Mouse (Mus musculus) kidney, postnatal 0 days (tissue): ENCODE measurements around the gene Zswim1. TPM values are rescaled to one million over a fixed set of nuclear protein-coding genes. Genes with fewer than 3 reads are reported as not detected.

Source experiments
- ATAC-seq: fragments of 200-750 bp; cut with Nextera tagmentation; replicated peaks from 2 replicates; pipeline ENCODE4 v1.8.0; 2017; ENCODE audit warnings: low read depth, moderate number of reproducible peaks, moderate TSS enrichment, moderate library complexity; ENCODE audit not compliant: low FRiP score
- DNase-seq: peaks from one replicate; pipeline ENCODE4 v3.0.0-alpha.2; 2016; ENCODE audit warnings: low spot score
- H3K27ac ChIP-seq: fragments of 300-500 bp; sonication (generic); 2 replicates; pipeline ENCODE4 v1.5.1; 2014; ENCODE audit warnings: mild to moderate bottlenecking
- H3K27me3 ChIP-seq: fragments of 300-500 bp; sonication (generic); 2 replicates; pipeline ENCODE4 v1.6.1; 2014; ENCODE audit warnings: low read length, mixed read lengths; ENCODE audit not compliant: insufficient read depth
- H3K36me3 ChIP-seq: fragments of 300-500 bp; sonication (generic); 2 replicates; pipeline ENCODE4 v1.6.1; 2014; ENCODE audit warnings: low read length, mixed read lengths; ENCODE audit not compliant: insufficient read depth
- H3K4me1 ChIP-seq: fragments of 300-500 bp; sonication (generic); replicated peaks from 2 replicates; pipeline ENCODE4 v1.6.1; 2014; ENCODE audit warnings: antibody characterized with exemption, low read length, mixed read lengths; ENCODE audit not compliant: insufficient read depth
- H3K4me2 ChIP-seq: fragments of 300-500 bp; sonication (generic); 2 replicates; pipeline ENCODE4 v1.6.1; 2014; ENCODE audit warnings: mild to moderate bottlenecking, low read length, moderate library complexity, mixed read lengths
- H3K4me3 ChIP-seq: fragments of 300-500 bp; sonication (generic); replicated peaks from 2 replicates; pipeline ENCODE4 v1.5.1; 2014; ENCODE audit warnings: low read depth, low read length
- H3K9ac ChIP-seq: fragments of 300-500 bp; sonication (generic); 2 replicates; pipeline ENCODE4 v1.6.1; 2014; ENCODE audit warnings: low read depth, low read length
- H3K9me3 ChIP-seq: fragments of 300-500 bp; sonication (generic); replicated peaks from 2 replicates; pipeline ENCODE4 v1.6.1; 2016; ENCODE audit warnings: low read length, inconsistent platforms, mixed read lengths
- CTCF ChIP-seq: IDR thresholded peaks from 2 replicates; pipeline ENCODE4 v1.5.1; 2016; ENCODE audit warnings: antibody characterized with exemption, low read depth, mild to moderate bottlenecking, moderate library complexity
- WGBS: fragments of 180-500 bp; shearing (Covaris S2); extraction: QIAGEN DNeasy Blood & Tissue Kit; methylation state at CpG from one replicate; pipeline ENCODE4 v1.1.7; 2014; 5-methylcytosine and 5-hydroxymethylcytosine counted together
- polyA plus RNA-seq: library from polyadenylated mRNA; unstranded; fragments of >200 nt; fragmentation: Nextera tagmentation; extraction: Ambion mirVana; gene quantifications from 2 replicates; pipeline ENCODE4 v1.2.1, GENCODE M21; 2015

Gene Zswim1
- polyA plus RNA-seq, 1 experiment from 2014 or later: 15.5 TPM

GRCm38 (mm10) chr2:164829090-164829489, 6.6 kb downstream of the Zswim1 start:
- Histone ChIP-seq H3K36me3 (peaks cover 33% of the 10 kb centered on the region), H3K4me1 (0 out of 2 replicates have a peak, but pooled peaks cover 4% of the 10 kb centered on the region), H3K9ac (no peak overlapping the region), H3K27ac (no peak overlapping the region), H3K9me3 (no peaks in the 10 kb centered on the region), H3K4me3 (no peak overlapping the region), H3K4me2 (no peak overlapping the region), H3K27me3 (no peaks in the 10 kb centered on the region)
- WGBS: 97% methylated on average over 1 of the region's 1 CpGs
- TF ChIP-seq CTCF: no peak
- ATAC-seq (no peak), DNase-seq (no peak)

GRCm38 (mm10) chr2:164831029-164831428, 8.5 kb downstream of the Zswim1 start:
- no peaks in the 10 kb centered on the region for H3K27me3 ChIP-seq
- no peak overlapping the region for H3K4me3 ChIP-seq
- DNase-seq (no peak), ATAC-seq (peak; percentile 63)
- WGBS: 63% methylated on average over 10 of the region's 10 CpGs
- peaks cover 13% of the 10 kb centered on the region; the same call in 1 of the 2 replicates for H3K4me1 ChIP-seq
- H3K36me3 ChIP-seq: peaks cover 18% of the 10 kb centered on the region
- 0 out of 2 replicates have a peak overlapping the region, but pooled peaks have one; percentile 31 for H3K27ac ChIP-seq
- H3K4me2 ChIP-seq: no peak overlapping the region
- H3K9ac ChIP-seq: no peak overlapping the region
- TF ChIP-seq CTCF: no peak
- H3K9me3 ChIP-seq: no peaks in the 10 kb centered on the region

GRCm38 (mm10) chr2:164832032-164832747, 9.7 kb downstream of the Zswim1 start:
- Histone ChIP-seq H3K4me2 (peak overlapping the region; percentile 99), H3K36me3 (peaks cover 16% of the 10 kb centered on the region), H3K27me3 (no peaks in the 10 kb centered on the region), H3K4me3 (peak overlapping the region; percentile 66), H3K4me1 (peaks cover 13% of the 10 kb centered on the region; the same call in 1 of the 2 replicates), H3K9ac (peak overlapping the region; percentile 74), H3K9me3 (no peaks in the 10 kb centered on the region), H3K27ac (peak overlapping the region; percentile 90)
- no peak; the same call in 1 of the 2 replicates for ATAC-seq
- no peak for DNase-seq
- TF ChIP-seq CTCF: no peak
- WGBS: 60% methylated on average over 16 of the region's 16 CpGs

GRCm38 (mm10) chr2:164832748-164833301, 10.3 kb downstream of the Zswim1 start, which contains the start of gene Ctsa:
Gene Ctsa (plus strand): TSS chr2:164832873.
- Histone ChIP-seq H3K4me1 (peaks cover 13% of the 10 kb centered on the region; the same call in 1 of the 2 replicates), H3K9me3 (no peaks in the 10 kb centered on the region), H3K4me2 (peak within 1 kb of the TSS; percentile 99), H3K27me3 (no peaks in the 10 kb centered on the region), H3K4me3 (peak within 1 kb of the TSS; percentile 66), H3K36me3 (peaks cover 18% of the 10 kb centered on the region), H3K9ac (peak within 1 kb of the TSS; percentile 74), H3K27ac (peak within 1 kb of the TSS; percentile 90)
- DNase-seq (peak; percentile 92), ATAC-seq (peak; percentile 42)
- TF ChIP-seq CTCF: peak; percentile 71
- WGBS: under 1% methylated on average over 35 of the region's 35 CpGs

- Histone ChIP-seq H3K36me3 (peaks cover 21% of the 10 kb centered on the region), H3K9me3 (no peaks in the 10 kb centered on the region), H3K27ac (peak within 1 kb of the TSS; percentile 90), H3K4me3 (peak within 1 kb of the TSS; percentile 66), H3K4me1 (peaks cover 13% of the 10 kb centered on the region; the same call in 1 of the 2 replicates), H3K9ac (peak within 1 kb of the TSS; percentile 74), H3K27me3 (no peaks in the 10 kb centered on the region), H3K4me2 (peak within 1 kb of the TSS; percentile 99)
- DNase-seq (peak; percentile 94), ATAC-seq (peak; percentile 50)
- 0 out of 2 replicates have a peak, but pooled peaks have one; percentile 2 for TF ChIP-seq CTCF
- WGBS: under 1% methylated on average over 31 of the region's 31 CpGs
These were observed 11.0 kb downstream of the Zswim1 start, which contains the start of gene Neurl2 for GRCm38 (mm10) chr2:164833314-164833959. Gene Neurl2 (minus strand): TSS chr2:164833456.

- 0 out of 2 replicates have a peak, but pooled peaks have one; percentile 27 for TF ChIP-seq CTCF
- 38% methylated on average over 8 of the region's 8 CpGs for WGBS
- DNase-seq: peak; percentile 17
These were observed 12.0 kb downstream of the Zswim1 start for GRCm38 (mm10) chr2:164834531-164834930.

More at GRCm38 (mm10) chr2:164834531-164834930, 12.0 kb downstream of the Zswim1 start:
- ATAC-seq: no peak
- Histone ChIP-seq H3K27me3 (no peaks in the 10 kb centered on the region), H3K9ac (peak overlapping the region; percentile 74), H3K4me3 (peak overlapping the region; percentile 66), H3K4me2 (peak overlapping the region; percentile 99), H3K4me1 (peaks cover 13% of the 10 kb centered on the region; the same call in 1 of the 2 replicates), H3K36me3 (peaks cover 31% of the 10 kb centered on the region), H3K27ac (no peak overlapping the region), H3K9me3 (no peaks in the 10 kb centered on the region)
